Mouse (Mus musculus) lung, adult 2 months (tissue): ENCODE data around the gene Elf4. TPM values are rescaled to one million over a fixed set of nuclear protein-coding genes. Genes with fewer than 3 reads are reported as not detected.
"Not testable (repeated sequence)": the region's sequence is repeated elsewhere in the genome, so short reads cannot be mapped to it uniquely, and the experiment has no call there.

Source experiments
- DNase-seq: peaks from one replicate; pipeline ENCODE4 v3.0.0; 2022
- H3K4me1 ChIP-seq: fragments of 200-500 bp; 2 replicates; pipeline ENCODE4 v1.6.1; 2011; ENCODE audit warnings: low read length; ENCODE audit not compliant: control insufficient read depth, insufficient read depth
- H3K4me3 ChIP-seq: fragments of 200-500 bp; replicated peaks from 2 replicates; pipeline ENCODE3; 2011; ENCODE audit warnings: low read depth, mild to moderate bottlenecking, control low read depth, low read length; ENCODE audit errors: extremely low read depth
- CTCF ChIP-seq: fragments of 200-500 bp; IDR thresholded peaks from 2 replicates; pipeline ENCODE4 v1.5.1; 2011; ENCODE audit warnings: mild to moderate bottlenecking, low read length, control low read depth; ENCODE audit not compliant: insufficient read depth
- POLR2A ChIP-seq: fragments of 200-500 bp; IDR thresholded peaks from 2 replicates; pipeline ENCODE4 v1.6.1; 2011; ENCODE audit warnings: low read depth, mild to moderate bottlenecking, control low read depth, low read length, borderline replicate concordance; ENCODE audit errors: extremely low read depth
- WGBS: fragments of 180-500 bp; shearing (Covaris S2); methylation state at CpG from one replicate; pipeline ENCODE4 v1.1.7; 2018; 5-methylcytosine and 5-hydroxymethylcytosine counted together
- polyA plus RNA-seq: library from polyadenylated mRNA; depleted of rRNA; stranded (reverse); fragments of >200 nt; gene quantifications from 2 replicates; pipeline ENCODE4 v1.2.3, GENCODE M21; 2012

Gene Elf4
- polyA plus RNA-seq, 1 experiment, result 16.8 TPM

GRCm38 (mm10) chrX:48444677-48445076 lies 18.3 kb downstream of the Elf4 start:
- Histone ChIP-seq H3K4me3 (no peak overlapping the region), H3K4me1 (peaks cover 6% of the 10 kb centered on the region)
- no peak for DNase-seq
- 70% methylated on average over 4 of the region's 4 CpGs for WGBS
- TF ChIP-seq POLR2A (no peak), CTCF (no peak)

GRCm38 (mm10) chrX:48441954-48442353 lies 21.0 kb downstream of the Elf4 start:
- Histone ChIP-seq H3K4me3 (no peak overlapping the region), H3K4me1 (peaks cover 14% of the 10 kb centered on the region)
- 59% methylated on average over 7 of the region's 7 CpGs for WGBS
- no peak for DNase-seq
- TF ChIP-seq CTCF, result no peak
- TF ChIP-seq POLR2A, result no peak

- Histone ChIP-seq H3K4me1 (peaks cover 14% of the 10 kb centered on the region), H3K4me3 (no peak overlapping the region)
- TF ChIP-seq POLR2A (no peak), CTCF (no peak)
- no peak for DNase-seq
- 88% methylated on average over 6 of the region's 6 CpGs for WGBS
Observed at GRCm38 (mm10) chrX:48441548-48441947, 21.4 kb downstream of the Elf4 start.

GRCm38 (mm10) chrX:48439036-48439435 lies 23.9 kb downstream of the Elf4 start:
- DNase-seq, result no peak
- Histone ChIP-seq H3K4me3 (no peak overlapping the region), H3K4me1 (peaks cover 17% of the 10 kb centered on the region)
- no peak for TF ChIP-seq POLR2A
- no peak for TF ChIP-seq CTCF
- WGBS, result 43% methylated on average over 4 of the region's 4 CpGs

- not testable (repeated sequence) for H3K4me3 ChIP-seq, DNase-seq
- H3K4me1 ChIP-seq, result peaks cover 15% of the 10 kb centered on the region
- WGBS, result 73% methylated on average over 7 of the region's 7 CpGs
Observed at GRCm38 (mm10) chrX:48436082-48436481, 26.9 kb downstream of the Elf4 start.

GRCm38 (mm10) chrX:48435477-48435900 lies 27.4 kb downstream of the Elf4 start:
- TF ChIP-seq CTCF (no peak), POLR2A (no peak)
- WGBS, result 41% methylated on average over 9 of the region's 9 CpGs
- Histone ChIP-seq H3K4me3 (no peak overlapping the region), H3K4me1 (peaks cover 15% of the 10 kb centered on the region)
- no peak for DNase-seq

GRCm38 (mm10) chrX:48434251-48434650 lies 28.7 kb downstream of the Elf4 start:
- 90% methylated on average over 1 of the region's 1 CpGs for WGBS
- no peak for TF ChIP-seq CTCF
- no peak for TF ChIP-seq POLR2A
- Histone ChIP-seq H3K4me3 (no peak overlapping the region), H3K4me1 (peaks cover 10% of the 10 kb centered on the region)
- DNase-seq, result no peak

GRCm38 (mm10) chrX:48433527-48433899 lies 29.4 kb downstream of the Elf4 start:
- peaks cover 6% of the 10 kb centered on the region; the same call in 1 of the 2 replicates for H3K4me1 ChIP-seq
- peak overlapping the region; percentile 9 for H3K4me3 ChIP-seq
- DNase-seq, result no peak
- TF ChIP-seq POLR2A (no peak), CTCF (no peak)
- WGBS, result 45% methylated on average over 6 of the region's 6 CpGs

GRCm38 (mm10) chrX:48432599-48433526 lies 30.1 kb downstream of the Elf4 start:
- Histone ChIP-seq H3K4me1 (peaks cover 8% of the 10 kb centered on the region; the same call in 1 of the 2 replicates), H3K4me3 (peak overlapping the region; percentile 9)
- TF ChIP-seq POLR2A, result no peak
- TF ChIP-seq CTCF, result no peak
- DNase-seq, result no peak
- WGBS, result 65% methylated on average over 15 of the region's 15 CpGs

GRCm38 (mm10) chrX:48429538-48429937 lies 33.4 kb downstream of the Elf4 start:
- no peak for DNase-seq
- Histone ChIP-seq H3K4me3 (no peak overlapping the region), H3K4me1 (peaks cover 9% of the 10 kb centered on the region; the same call in 1 of the 2 replicates)
- TF ChIP-seq POLR2A (no peak), CTCF (no peak)
- 47% methylated on average over 6 of the region's 6 CpGs for WGBS
